Mouse (Mus musculus): ENCODE results near the gene Tmtc4.

DNA sequence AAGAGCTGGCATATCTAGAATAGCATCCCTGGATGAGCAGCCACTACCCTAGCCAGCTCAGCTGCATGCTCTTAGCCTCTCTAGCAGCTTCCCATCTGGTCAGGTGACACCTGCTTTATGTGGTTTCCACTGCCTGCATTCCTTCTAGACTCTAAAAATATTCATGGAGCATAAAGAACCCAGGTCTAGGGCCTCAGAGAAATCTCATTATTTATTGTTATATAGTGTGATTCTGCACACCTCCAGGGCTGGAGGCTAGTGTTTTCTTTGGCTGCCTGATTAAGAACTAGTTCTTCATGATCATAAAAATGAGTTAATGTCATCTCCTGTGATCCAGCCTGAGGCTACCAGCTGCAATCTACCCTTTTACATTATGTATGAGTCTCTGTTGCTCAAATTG lies 39.1 kb upstream of the Tmtc4 start:
- TF ChIP-seq CTCF (IDR thresholded peaks at IDR 0.05; ENCODE audit: borderline replicate concordance, insufficient read depth, low read length) (no peak), POLR2A (IDR thresholded peaks at IDR 0.05; ENCODE audit: low read depth, low read length) (no peak)
